Mouse (Mus musculus) midbrain, embryonic 14.5 days (tissue): ENCODE results near the gene Inka1. TPM values are rescaled to one million over a fixed set of nuclear protein-coding genes. Genes with fewer than 3 reads are reported as not detected.
A peak's percentile ranks its signal among the peaks of the same experiment; 100 is the strongest.
"Not testable (repeated sequence)": the region's sequence is repeated elsewhere in the genome, so short reads cannot be mapped to it uniquely, and the experiment has no call there.

Experiments
- ATAC-seq: fragments of 200-750 bp; cut with Nextera tagmentation; 2 replicates; pipeline ENCODE4 v1.8.0; 2017; ENCODE audit warnings: moderate number of reproducible peaks, moderate library complexity; ENCODE audit not compliant: low FRiP score, low TSS enrichment
- DNase-seq: peaks from one replicate; pipeline ENCODE4 v3.0.0-alpha.2; 2015
- H3K27ac ChIP-seq: fragments of 300-500 bp; sonication (generic); replicated peaks from 2 replicates; pipeline ENCODE4 v1.5.1; 2014; ENCODE audit warnings: mild to moderate bottlenecking, low read depth, low read length, moderate library complexity
- H3K27me3 ChIP-seq: fragments of 300-500 bp; sonication (generic); 2 replicates; pipeline ENCODE4 v1.6.1; 2014; ENCODE audit warnings: low read length, control low read depth, mixed read lengths; ENCODE audit not compliant: control insufficient read depth, insufficient read depth
- H3K36me3 ChIP-seq: fragments of 300-500 bp; sonication (generic); 2 replicates; pipeline ENCODE4 v1.6.1; 2014; ENCODE audit warnings: low read length, control low read depth; ENCODE audit not compliant: control insufficient read depth, insufficient read depth
- H3K4me1 ChIP-seq: fragments of 300-500 bp; sonication (generic); 2 replicates; pipeline ENCODE4 v1.6.1; 2014; ENCODE audit warnings: mild to moderate bottlenecking, antibody characterized with exemption, low read length, control low read depth; ENCODE audit not compliant: control insufficient read depth, insufficient read depth
- H3K4me2 ChIP-seq: fragments of 300-500 bp; sonication (generic); 2 replicates; pipeline ENCODE4 v1.6.1; 2014; ENCODE audit warnings: mild to moderate bottlenecking, low read length, moderate library complexity
- H3K4me3 ChIP-seq: fragments of 300-500 bp; sonication (generic); replicated peaks from 2 replicates; pipeline ENCODE4 v1.5.1; 2014; ENCODE audit warnings: low read depth, low read length
- H3K9ac ChIP-seq: fragments of 300-500 bp; sonication (generic); replicated peaks from 2 replicates; pipeline ENCODE4 v1.6.1; 2014; ENCODE audit warnings: mild to moderate bottlenecking, low read length, moderate library complexity
- H3K9me3 ChIP-seq: fragments of 300-500 bp; sonication (generic); 2 replicates; pipeline ENCODE4 v1.6.1; 2016; ENCODE audit warnings: low read length, control low read depth, mixed read lengths; ENCODE audit not compliant: control insufficient read depth
- WGBS: fragments of 180-500 bp; shearing (Covaris S2); extraction: QIAGEN DNeasy Blood & Tissue Kit; methylation state at CpG from one replicate; pipeline ENCODE4 v1.1.7; 2014; 5-methylcytosine and 5-hydroxymethylcytosine counted together
- polyA plus RNA-seq: library from polyadenylated mRNA; unstranded; fragments of >200 nt; fragmentation: Nextera tagmentation; extraction: Ambion mirVana; gene quantifications from 2 replicates; pipeline ENCODE4 v1.2.1, GENCODE M21; 2014

The Inka1 gene
- 12.1 and 13.3 TPM in 2 replicates for polyA plus RNA-seq

DNA sequence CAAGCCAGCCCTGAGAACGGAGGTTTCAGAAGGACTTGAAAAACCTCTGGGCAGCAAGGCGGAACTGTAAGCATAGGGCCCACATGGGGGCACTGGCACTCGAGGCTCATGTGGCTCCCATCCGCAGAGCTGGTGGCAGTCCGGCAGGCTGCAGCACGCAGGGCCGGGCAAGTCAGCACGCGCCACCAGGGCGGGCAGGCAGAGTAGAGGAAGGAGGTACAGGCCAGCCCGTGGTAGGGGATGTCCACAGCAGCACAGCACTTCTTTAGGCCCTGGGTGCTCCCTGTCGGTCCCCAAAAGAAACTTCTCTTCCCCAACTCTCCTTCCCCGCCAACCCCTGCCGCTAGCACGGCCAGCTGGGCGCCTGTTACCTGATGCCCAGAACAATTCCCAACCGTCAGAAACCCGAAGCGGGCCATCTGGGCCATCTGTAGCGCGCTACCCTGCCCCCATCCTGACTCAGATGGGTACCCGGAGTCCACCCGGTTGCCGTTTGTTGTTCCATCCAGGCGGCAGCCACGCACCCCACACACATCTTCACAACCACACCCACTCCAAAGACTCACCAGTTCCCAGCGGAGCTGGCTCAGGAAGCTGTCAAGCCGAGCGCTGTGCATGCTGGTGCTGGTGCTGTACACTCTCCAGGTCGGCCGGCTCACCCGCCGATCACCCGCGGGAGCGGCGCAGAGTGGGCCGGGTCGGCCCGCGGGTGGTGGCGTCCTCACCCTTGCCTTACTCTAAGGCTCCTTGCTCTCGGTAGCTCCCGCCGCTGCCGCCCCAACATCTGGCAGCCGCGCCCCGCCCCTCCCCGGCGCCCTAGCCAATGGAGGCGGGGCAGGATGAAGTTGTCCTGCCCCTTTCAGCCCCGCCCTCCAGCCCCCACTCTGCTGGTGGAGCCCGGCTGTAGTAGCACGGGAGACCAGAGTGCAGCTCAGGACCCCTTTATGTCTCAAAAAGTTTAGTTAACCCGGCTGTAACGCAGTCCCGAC, at the start of gene Inka1:
Gene Inka1, minus strand, starts transcription at position 749 of the 989 bp plus-strand sequence.
- Histone ChIP-seq H3K4me3 (peak within 1 kb of the TSS; percentile 54), H3K9me3 (no peaks in the 10 kb centered on the region), H3K4me2 (peak within 1 kb of the TSS; percentile 75), H3K9ac (peak within 1 kb of the TSS; percentile 62), H3K27ac (no peak within 1 kb of the TSS), H3K4me1 (0 out of 2 replicates have a peak, but pooled peaks cover 8% of the 10 kb centered on the region), H3K27me3 (peaks cover 13% of the 10 kb centered on the region; the same call in 1 of the 2 replicates), H3K36me3 (no peaks in the 10 kb centered on the region)
- ATAC-seq (peak; percentile 84), DNase-seq (peak; percentile 85)
- under 1% methylated on average over 58 of the region's 58 CpGs for WGBS

- H3K4me1 ChIP-seq: no peaks in the 10 kb centered on the region
- no peaks in the 10 kb centered on the region for H3K27me3 ChIP-seq
- ATAC-seq: no peak
- no peak for DNase-seq
- H3K4me3 ChIP-seq: no peak overlapping the region
- H3K27ac ChIP-seq: no peak overlapping the region
- 94% methylated on average over 5 of the region's 5 CpGs for WGBS
- no peak overlapping the region for H3K9ac ChIP-seq
- H3K9me3 ChIP-seq: no peaks in the 10 kb centered on the region
- peaks cover 55% of the 10 kb centered on the region for H3K36me3 ChIP-seq
- H3K4me2 ChIP-seq: no peak overlapping the region
Measured at GRCm38 (mm10) chr9:108032126-108032525, 46.4 kb upstream of the Inka1 start.

DNA sequence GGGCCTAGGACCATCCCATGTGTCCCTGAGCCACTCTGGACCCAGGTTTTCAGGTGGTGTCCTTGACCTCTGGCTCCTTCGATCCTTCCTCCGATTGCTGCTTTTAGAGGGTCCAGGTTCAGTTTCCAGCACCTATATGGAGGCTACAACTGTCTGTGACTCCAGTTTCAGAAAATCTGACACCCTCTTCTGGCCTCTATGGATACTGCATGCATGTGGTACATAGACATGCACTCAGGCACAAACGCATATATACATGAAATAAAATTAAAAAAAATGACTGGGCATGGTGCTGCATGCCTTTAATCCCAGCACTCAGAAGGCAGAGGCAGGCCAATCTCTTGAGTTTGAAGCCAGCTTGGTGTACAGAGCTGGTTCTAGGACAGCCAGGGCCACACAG, 42.2 kb upstream of the Inka1 start:
- 99% methylated on average over 3 of the region's 3 CpGs for WGBS
- H3K27ac ChIP-seq: no peak overlapping the region
- peaks cover 51% of the 10 kb centered on the region for H3K36me3 ChIP-seq
- no peak for DNase-seq
- no peak for ATAC-seq
- H3K4me3 ChIP-seq: no peak overlapping the region
- H3K9ac ChIP-seq: no peak overlapping the region
- H3K9me3 ChIP-seq: no peaks in the 10 kb centered on the region
- H3K27me3 ChIP-seq: no peaks in the 10 kb centered on the region
- no peak overlapping the region for H3K4me2 ChIP-seq
- no peaks in the 10 kb centered on the region for H3K4me1 ChIP-seq

DNA sequence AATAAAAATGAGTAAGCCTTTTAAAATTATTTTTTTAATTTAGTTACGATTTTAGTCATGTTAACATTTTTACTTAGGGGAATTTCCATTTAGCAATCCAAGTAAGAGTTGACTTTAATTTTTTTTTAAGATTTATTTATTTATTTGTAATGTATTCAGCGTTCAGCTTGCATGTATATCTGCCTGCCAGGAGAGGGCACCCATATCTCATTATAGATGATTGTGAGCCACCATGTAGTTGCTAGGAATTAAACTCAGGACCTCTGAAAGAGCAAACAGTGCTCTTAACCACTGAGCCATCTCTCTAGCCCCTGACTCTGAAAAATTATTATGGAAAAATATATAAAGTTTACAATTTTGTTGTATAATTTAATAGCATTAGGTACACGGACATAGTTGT, 40.9 kb upstream of the Inka1 start:
- no peaks in the 10 kb centered on the region for H3K4me1 ChIP-seq
- H3K27ac ChIP-seq: no peak overlapping the region
- H3K36me3 ChIP-seq: peaks cover 43% of the 10 kb centered on the region
- no peaks in the 10 kb centered on the region for H3K27me3 ChIP-seq
- ATAC-seq (no peak), DNase-seq (no peak)
- 91% methylated on average over 3 of the region's 3 CpGs for WGBS
- H3K4me2 ChIP-seq: no peak overlapping the region
- H3K9ac ChIP-seq: no peak overlapping the region
- H3K9me3 ChIP-seq: no peaks in the 10 kb centered on the region
- H3K4me3 ChIP-seq: no peak overlapping the region

- Histone ChIP-seq H3K4me3 (no peak overlapping the region), H3K27me3 (no peaks in the 10 kb centered on the region), H3K4me1 (no peaks in the 10 kb centered on the region), H3K36me3 (peaks cover 38% of the 10 kb centered on the region), H3K9ac (no peak overlapping the region), H3K27ac (no peak overlapping the region), H3K4me2 (no peak overlapping the region), H3K9me3 (no peaks in the 10 kb centered on the region)
- no peak for ATAC-seq
- no peak for DNase-seq
- 92% methylated on average over 3 of the region's 3 CpGs for WGBS
Measured at GRCm38 (mm10) chr9:108023216-108023615, 37.5 kb upstream of the Inka1 start.

GRCm38 (mm10) chr9:108020741-108021140, 35.1 kb upstream of the Inka1 start:
- Histone ChIP-seq H3K9ac (no peak overlapping the region), H3K9me3 (no peaks in the 10 kb centered on the region), H3K4me2 (no peak overlapping the region), H3K27me3 (no peaks in the 10 kb centered on the region), H3K4me1 (no peaks in the 10 kb centered on the region), H3K36me3 (peaks cover 22% of the 10 kb centered on the region), H3K27ac (no peak overlapping the region), H3K4me3 (no peak overlapping the region)
- ATAC-seq: no peak
- DNase-seq: no peak
- 96% methylated on average over 1 of the region's 1 CpGs for WGBS

DNA sequence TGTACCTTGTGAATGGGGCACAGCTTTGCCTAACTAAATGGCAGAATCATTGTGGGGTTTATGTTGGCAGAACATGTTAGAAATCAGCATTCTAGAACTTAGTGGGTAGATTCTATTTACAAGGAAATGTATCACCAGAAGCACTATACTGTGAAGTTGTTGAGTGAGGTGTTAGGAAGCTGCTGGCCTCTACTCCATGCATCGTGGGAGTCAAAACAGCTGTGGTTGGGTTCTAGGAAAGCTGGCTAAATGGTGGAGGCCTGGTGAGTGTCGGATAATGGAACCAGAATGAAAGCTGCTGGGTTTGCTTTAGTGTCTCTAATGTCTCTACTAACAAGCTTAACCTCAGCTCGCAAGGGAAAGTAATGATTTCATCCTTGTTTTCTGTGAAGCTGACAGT, 31.4 kb upstream of the Inka1 start:
- Histone ChIP-seq H3K4me1 (no peaks in the 10 kb centered on the region), H3K27me3 (no peaks in the 10 kb centered on the region), H3K36me3 (peaks cover 11% of the 10 kb centered on the region; the same call in 1 of the 2 replicates), H3K27ac (no peak overlapping the region), H3K9me3 (no peaks in the 10 kb centered on the region), H3K9ac (no peak overlapping the region), H3K4me2 (no peak overlapping the region), H3K4me3 (no peak overlapping the region)
- no peak for ATAC-seq
- no peak for DNase-seq
- WGBS: 77% methylated on average over 3 of the region's 3 CpGs

DNA sequence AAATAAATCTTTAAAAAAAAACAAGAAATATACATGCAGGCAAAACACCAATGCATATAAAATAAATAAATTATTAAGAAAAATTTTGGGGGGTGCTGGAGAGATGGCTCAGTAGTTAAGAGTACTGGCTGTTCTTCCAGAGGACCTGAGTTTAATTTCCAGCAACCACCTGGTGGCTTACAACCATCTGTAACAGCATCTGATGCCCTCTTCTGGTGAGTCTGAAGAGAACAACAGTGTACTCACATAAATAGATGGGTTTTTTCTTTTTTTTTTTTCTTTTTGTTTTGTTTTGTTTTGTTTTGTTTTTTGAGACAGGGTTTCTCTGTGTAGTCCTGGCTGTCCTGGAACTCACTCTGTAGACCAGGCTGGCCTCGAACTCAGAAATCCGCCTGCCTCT, 27.9 kb upstream of the Inka1 start:
- H3K9ac ChIP-seq, H3K27me3 ChIP-seq, DNase-seq, H3K4me2 ChIP-seq, H3K4me1 ChIP-seq, H3K27ac ChIP-seq, ATAC-seq, H3K4me3 ChIP-seq, H3K9me3 ChIP-seq: not testable (repeated sequence)
- 98% methylated on average over 2 of the region's 2 CpGs for WGBS
- H3K36me3 ChIP-seq: peaks cover 11% of the 10 kb centered on the region; the same call in 1 of the 2 replicates

- Histone ChIP-seq H3K9ac (no peak overlapping the region), H3K4me3 (no peak overlapping the region), H3K4me2 (no peak overlapping the region), H3K36me3 (0 out of 2 replicates have a peak, but pooled peaks cover 7% of the 10 kb centered on the region), H3K9me3 (no peaks in the 10 kb centered on the region), H3K27ac (no peak overlapping the region), H3K27me3 (no peaks in the 10 kb centered on the region), H3K4me1 (peaks cover 1% of the 10 kb centered on the region; the same call in 1 of the 2 replicates)
- ATAC-seq: no peak
- no peak for DNase-seq
Measured at GRCm38 (mm10) chr9:108010385-108010784, 24.7 kb upstream of the Inka1 start.
